Mouse (Mus musculus): ENCODE measurements around the gene Hist1h2ad. TPM values are rescaled to one million over a fixed set of nuclear protein-coding genes. Genes with fewer than 3 reads are reported as not detected.
"Not testable (repeated sequence)": the region's sequence is repeated elsewhere in the genome, so short reads cannot be mapped to it uniquely, and the experiment has no call there.

Hist1h2ad gene
- 1.1 and 2.3 TPM in 2 replicates for polyA plus RNA-seq (2016; fragmentation: Nextera tagmentation; extraction: Ambion mirVana)

GRCm38 (mm10) chr13:23573898-23574524, at the start of gene Hist1h2ad, which contains the start of gene Hist1h2bf:
Gene Hist1h2ad (plus strand): TSS chr13:23574381.
Gene Hist1h2bf (minus strand): TSS chr13:23574196.
- Histone ChIP-seq H3K4me3 (peak within 1 kb of the TSS; percentile 38), H3K27ac (ENCODE audit: poor library complexity, severe bottlenecking) (peak within 1 kb of the TSS; percentile 88), H3K9ac (peak within 1 kb of the TSS; percentile 73), H3K4me2 (peak within 1 kb of the TSS; percentile 68), H3K4me1 (replicated peaks) (peaks cover 19% of the 10 kb centered on the region)
- ATAC-seq (ENCODE audit: insufficient number of reproducible peaks, low FRiP score), result peak; percentile 90
- H3K27me3 ChIP-seq (replicated peaks); H3K9me3 ChIP-seq (replicated peaks); H3K36me3 ChIP-seq: not testable (repeated sequence)
- under 1% methylated on average over 42 of the region's 42 CpGs for WGBS

GRCm38 (mm10) chr13:23524654-23525053, 49.5 kb upstream of the Hist1h2ad start:
- no peak for ATAC-seq (ENCODE audit: insufficient number of reproducible peaks, low FRiP score)
- no peak overlapping the region for H3K4me2 ChIP-seq
- WGBS, result 9% methylated on average over 5 of the region's 5 CpGs
- H3K27me3 ChIP-seq (replicated peaks), result no peaks in the 10 kb centered on the region
- H3K36me3 ChIP-seq, result no peaks in the 10 kb centered on the region
- H3K4me3 ChIP-seq, result no peak overlapping the region
- H3K9me3 ChIP-seq (replicated peaks), result no peaks in the 10 kb centered on the region
- H3K4me1 ChIP-seq (replicated peaks), result peaks cover 18% of the 10 kb centered on the region
- no peak overlapping the region for H3K27ac ChIP-seq (ENCODE audit: poor library complexity, severe bottlenecking)
- no peak overlapping the region for H3K9ac ChIP-seq

DNA sequence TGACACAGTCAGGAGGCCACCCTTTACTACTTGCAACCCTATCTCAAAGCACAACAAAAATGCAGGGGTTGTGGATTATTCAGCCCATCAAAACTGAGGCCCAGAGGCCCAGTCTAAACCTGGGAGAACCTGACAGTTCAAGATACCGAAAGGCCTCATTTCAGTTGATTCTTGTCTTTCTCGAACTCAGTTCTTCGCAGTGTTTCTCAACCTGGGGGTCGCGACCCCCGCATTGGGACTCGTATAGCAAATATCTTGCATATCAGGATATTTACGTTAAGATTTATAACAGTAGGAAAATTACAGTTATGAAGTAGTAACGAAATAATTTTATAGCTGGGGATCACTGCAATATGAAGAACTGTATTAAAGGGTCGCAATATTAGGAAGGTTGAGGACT, 48.3 kb upstream of the Hist1h2ad start:
- no peaks in the 10 kb centered on the region for H3K27me3 ChIP-seq (replicated peaks)
- no peaks in the 10 kb centered on the region for H3K36me3 ChIP-seq
- peak overlapping the region; percentile 51 for H3K4me3 ChIP-seq
- WGBS, result 1% methylated on average over 10 of the region's 10 CpGs
- peaks cover 15% of the 10 kb centered on the region for H3K4me1 ChIP-seq (replicated peaks)
- H3K9me3 ChIP-seq (replicated peaks), result no peaks in the 10 kb centered on the region
- H3K27ac ChIP-seq (ENCODE audit: poor library complexity, severe bottlenecking), result no peak overlapping the region
- H3K4me2 ChIP-seq, result peak overlapping the region; percentile 65
- no peak for ATAC-seq (ENCODE audit: insufficient number of reproducible peaks, low FRiP score)
- H3K9ac ChIP-seq, result no peak overlapping the region

GRCm38 (mm10) chr13:23526312-23526711, 47.9 kb upstream of the Hist1h2ad start:
- Histone ChIP-seq H3K9ac (peak overlapping the region; percentile 67), H3K4me1 (replicated peaks) (peaks cover 15% of the 10 kb centered on the region), H3K36me3 (no peaks in the 10 kb centered on the region), H3K9me3 (replicated peaks) (no peaks in the 10 kb centered on the region), H3K27me3 (replicated peaks) (no peaks in the 10 kb centered on the region), H3K4me2 (peak overlapping the region; percentile 65), H3K27ac (ENCODE audit: poor library complexity, severe bottlenecking) (no peak overlapping the region), H3K4me3 (peak overlapping the region; percentile 51)
- WGBS, result under 1% methylated on average over 17 of the region's 17 CpGs
- ATAC-seq (ENCODE audit: insufficient number of reproducible peaks, low FRiP score), result 0 out of 2 replicates have a peak, but pooled peaks have one; percentile 49

- no peak for ATAC-seq (ENCODE audit: insufficient number of reproducible peaks, low FRiP score)
- H3K9me3 ChIP-seq (replicated peaks), result no peaks in the 10 kb centered on the region
- no peaks in the 10 kb centered on the region for H3K27me3 ChIP-seq (replicated peaks)
- H3K4me3 ChIP-seq, result no peak overlapping the region
- H3K9ac ChIP-seq, result peak overlapping the region; percentile 7; the same call in 1 of the 2 replicates
- 84% methylated on average over 5 of the region's 5 CpGs for WGBS
- H3K36me3 ChIP-seq, result no peaks in the 10 kb centered on the region
- peak overlapping the region; percentile 57 for H3K27ac ChIP-seq (ENCODE audit: poor library complexity, severe bottlenecking)
- H3K4me1 ChIP-seq (replicated peaks), result peaks cover 25% of the 10 kb centered on the region
- peak overlapping the region; percentile 38 for H3K4me2 ChIP-seq
Measured at GRCm38 (mm10) chr13:23529005-23529404, 45.2 kb upstream of the Hist1h2ad start.

- H3K4me1 ChIP-seq (replicated peaks), result peaks cover 28% of the 10 kb centered on the region
- ATAC-seq (ENCODE audit: insufficient number of reproducible peaks, low FRiP score), result no peak
- no peaks in the 10 kb centered on the region for H3K9me3 ChIP-seq (replicated peaks)
- H3K4me2 ChIP-seq, result peak overlapping the region; percentile 67; the same call in 1 of the 2 replicates
- 28% methylated on average over 2 of the region's 2 CpGs for WGBS
- H3K4me3 ChIP-seq, result peak overlapping the region; percentile 63
- peak overlapping the region; percentile 85; the same call in 1 of the 2 replicates for H3K9ac ChIP-seq
- no peaks in the 10 kb centered on the region for H3K36me3 ChIP-seq
- H3K27ac ChIP-seq (ENCODE audit: poor library complexity, severe bottlenecking), result peak overlapping the region; percentile 97
- no peaks in the 10 kb centered on the region for H3K27me3 ChIP-seq (replicated peaks)
Measured at GRCm38 (mm10) chr13:23529480-23530165, 44.6 kb upstream of the Hist1h2ad start.

- Histone ChIP-seq H3K27me3 (replicated peaks) (no peaks in the 10 kb centered on the region), H3K4me2 (peak overlapping the region; percentile 67), H3K4me3 (peak overlapping the region; percentile 63), H3K4me1 (replicated peaks) (peaks cover 27% of the 10 kb centered on the region), H3K36me3 (no peaks in the 10 kb centered on the region), H3K9ac (peak overlapping the region; percentile 85), H3K27ac (ENCODE audit: poor library complexity, severe bottlenecking) (peak overlapping the region; percentile 97), H3K9me3 (replicated peaks) (no peaks in the 10 kb centered on the region)
- under 1% methylated on average over 20 of the region's 20 CpGs for WGBS
- ATAC-seq (ENCODE audit: insufficient number of reproducible peaks, low FRiP score), result no peak
Measured at GRCm38 (mm10) chr13:23530181-23530900, 43.8 kb upstream of the Hist1h2ad start.

DNA sequence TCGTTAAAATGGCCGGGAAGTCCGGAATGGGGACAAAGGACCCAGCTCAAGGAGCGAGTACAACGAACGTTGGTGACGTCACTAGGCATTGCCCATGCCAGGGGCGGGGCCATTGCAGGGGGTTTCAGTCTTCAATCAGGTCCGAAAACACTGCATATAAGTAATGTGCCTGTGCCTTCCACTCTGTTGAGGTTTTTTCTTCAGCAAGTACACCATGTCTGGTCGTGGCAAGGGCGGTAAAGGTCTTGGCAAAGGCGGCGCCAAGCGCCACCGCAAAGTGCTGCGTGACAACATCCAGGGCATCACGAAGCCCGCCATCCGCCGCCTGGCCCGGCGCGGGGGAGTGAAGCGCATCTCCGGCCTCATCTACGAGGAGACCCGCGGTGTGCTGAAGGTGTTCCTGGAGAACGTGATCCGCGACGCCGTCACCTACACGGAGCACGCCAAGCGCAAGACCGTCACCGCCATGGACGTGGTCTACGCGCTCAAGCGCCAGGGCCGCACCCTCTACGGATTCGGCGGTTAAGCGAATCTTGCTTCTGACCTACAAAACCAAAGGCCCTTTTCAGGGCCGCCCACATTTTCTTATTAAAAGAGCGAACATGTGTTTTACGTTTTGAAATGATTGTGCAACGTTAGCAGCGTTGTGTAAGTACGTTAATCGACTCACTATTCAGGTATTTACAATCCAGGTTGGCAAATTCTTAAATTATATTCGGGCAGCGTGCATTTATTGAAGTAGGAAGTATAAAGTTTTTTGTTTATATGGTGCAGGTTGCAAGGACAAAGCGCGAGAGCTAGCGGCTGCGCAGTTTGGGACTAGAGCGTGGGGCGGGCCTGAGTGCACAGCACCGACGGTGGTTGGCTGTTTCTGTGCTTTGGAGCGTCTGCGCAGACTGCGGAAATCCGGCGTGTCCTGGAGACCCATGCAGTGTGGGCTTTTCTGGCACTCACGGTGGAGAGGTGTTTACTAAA, 43.0 kb upstream of the Hist1h2ad start, which contains the start of gene Hist1h4h:
Gene Hist1h4h (plus strand): TSS at position 150 of the 975 bp plus-strand sequence.
- Histone ChIP-seq H3K4me2 (peak within 1 kb of the TSS; percentile 67), H3K9me3 (replicated peaks) (no peaks in the 10 kb centered on the region), H3K27me3 (replicated peaks) (no peaks in the 10 kb centered on the region), H3K9ac (peak within 1 kb of the TSS; percentile 85), H3K36me3 (no peaks in the 10 kb centered on the region), H3K4me3 (peak within 1 kb of the TSS; percentile 63), H3K4me1 (replicated peaks) (peaks cover 25% of the 10 kb centered on the region), H3K27ac (ENCODE audit: poor library complexity, severe bottlenecking) (peak within 1 kb of the TSS; percentile 97)
- ATAC-seq (ENCODE audit: insufficient number of reproducible peaks, low FRiP score), result peak; percentile 83
- WGBS, result under 1% methylated on average over 61 of the region's 70 CpGs

DNA sequence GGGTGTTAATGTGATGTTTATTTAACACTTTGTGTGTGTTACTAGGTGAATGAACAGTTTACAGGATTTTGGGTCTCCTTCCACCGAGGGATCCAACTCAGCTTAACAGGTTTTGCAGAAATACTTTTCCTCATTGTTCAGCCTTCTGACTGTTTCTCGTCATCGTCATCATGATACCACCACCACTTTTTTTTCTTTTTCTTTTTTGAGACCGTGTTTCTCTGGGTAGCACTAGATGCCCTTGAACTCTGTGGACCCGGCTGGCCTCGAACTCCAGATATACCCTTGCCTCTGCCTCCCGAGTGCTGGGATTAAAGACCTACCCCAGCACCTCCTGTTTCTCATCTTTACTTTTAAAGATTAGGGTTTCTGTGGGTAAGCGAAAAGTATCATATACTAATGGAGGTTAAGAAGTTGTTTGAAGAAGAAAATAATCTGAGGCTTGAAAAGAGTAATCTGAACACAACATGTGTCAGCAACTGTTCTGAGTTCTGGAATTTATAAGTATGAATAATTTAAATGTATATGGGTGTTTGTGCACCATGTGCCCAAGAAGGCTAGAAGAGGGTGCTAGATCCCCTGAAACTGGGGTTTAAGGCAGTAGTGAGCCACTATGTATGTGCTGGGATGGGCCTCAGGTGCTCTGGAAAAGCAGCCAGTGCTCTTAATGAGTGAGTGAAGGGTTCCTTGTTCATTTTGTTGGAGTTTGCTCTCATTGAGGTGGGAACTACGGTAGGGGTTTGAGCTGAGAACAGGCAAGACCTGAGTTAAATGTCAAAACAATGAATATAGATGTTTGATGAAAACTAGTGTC, 41.7 kb upstream of the Hist1h2ad start:
- ATAC-seq (ENCODE audit: insufficient number of reproducible peaks, low FRiP score), result no peak

More for the DNA sequence above, 41.7 kb upstream of the Hist1h2ad start:
- H3K27ac ChIP-seq (ENCODE audit: poor library complexity, severe bottlenecking), result peak overlapping the region; percentile 97
- peak overlapping the region; percentile 54; the same call in 1 of the 2 replicates for H3K9ac ChIP-seq
- peaks cover 34% of the 10 kb centered on the region for H3K4me1 ChIP-seq (replicated peaks)
- H3K27me3 ChIP-seq (replicated peaks), result no peaks in the 10 kb centered on the region
- WGBS, result 25% methylated on average over 9 of the region's 9 CpGs
- no peaks in the 10 kb centered on the region for H3K36me3 ChIP-seq
- peak overlapping the region; percentile 80 for H3K4me2 ChIP-seq
- no peaks in the 10 kb centered on the region for H3K9me3 ChIP-seq (replicated peaks)
- H3K4me3 ChIP-seq, result peak overlapping the region; percentile 63
